Mouse (Mus musculus) adrenal gland, postnatal 14 days (tissue): ENCODE data around the gene Ercc5. TPM values are rescaled to one million over a fixed set of nuclear protein-coding genes. Genes with fewer than 3 reads are reported as not detected.

Source experiments
- DNase-seq: peaks from one replicate; pipeline ENCODE4 v3.0.0; 2021; ENCODE audit warnings: mixed read lengths
- long read RNA-seq, 2 experiments: library from polyadenylated mRNA; stranded (forward); transcript quantifications; one replicate each; pipeline ENCODE4 v2.0.0; 2021
- total RNA-seq: library from RNA; stranded (reverse); gene quantifications from 2 replicates; pipeline ENCODE4 v1.2.3, GENCODE M21; 2021

Ercc5 gene
- 18.7 and 18.8 TPM in 2 replicates for total RNA-seq
- long read RNA-seq, experiment 1, transcript Ercc5-201 (15 exons, 3,907 nt): major isoform, 13 of 23 reads
- long read RNA-seq, experiment 1, partial matches to known transcripts: 3 of 23 reads
- long read RNA-seq, experiment 1, other reads (novel, unspliced or antisense): 5 of 23 reads
- long read RNA-seq, experiment 2, transcript Ercc5-201 (15 exons, 3,907 nt): major isoform, 10 of 18 reads
- long read RNA-seq, experiment 2, partial matches to known transcripts: 4 of 18 reads
- long read RNA-seq, experiment 2, other reads (novel, unspliced or antisense): 4 of 18 reads

DNA sequence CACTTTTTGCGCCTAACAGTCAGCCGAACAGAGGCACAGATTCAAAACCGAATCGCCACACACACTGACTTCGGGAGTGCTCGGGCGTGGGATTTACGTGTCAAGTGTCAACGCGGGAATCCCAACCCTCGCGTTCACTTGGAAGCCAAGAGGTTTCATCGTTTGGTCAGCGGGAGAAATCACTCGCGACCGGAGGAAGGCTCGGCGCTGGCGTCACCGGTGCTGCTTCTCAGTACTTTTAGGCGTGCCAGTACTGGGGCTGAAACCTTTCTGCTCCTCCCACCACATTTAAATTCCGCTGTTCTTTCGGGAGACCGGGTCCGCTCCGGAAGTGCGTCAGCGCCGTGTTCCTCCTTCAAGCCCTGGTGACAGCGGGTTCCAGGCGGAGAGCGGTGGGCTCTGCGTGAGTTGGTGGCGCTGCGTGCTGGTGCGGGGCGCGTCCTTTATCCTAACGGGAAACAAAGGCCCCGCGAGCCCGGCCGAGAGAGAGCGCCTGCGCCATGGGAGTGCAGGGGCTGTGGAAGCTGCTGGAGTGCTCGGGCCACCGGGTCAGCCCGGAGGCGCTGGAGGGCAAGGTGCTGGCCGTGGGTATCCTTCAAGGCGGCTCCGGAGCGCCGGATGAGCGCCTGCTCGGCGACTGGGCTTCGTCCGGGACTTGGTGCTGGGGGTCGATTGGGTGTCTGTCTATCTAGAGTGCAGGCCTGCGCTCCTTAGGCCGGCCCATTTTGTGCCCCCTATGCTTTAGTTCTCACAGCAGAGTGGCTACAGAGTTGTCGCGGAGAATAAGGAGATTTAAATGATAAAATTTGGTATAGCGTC lies at the start of gene Ercc5:
Gene Ercc5, plus strand, starts transcription at position 182 of the 819 bp plus-strand sequence.
- DNase-seq: peak; percentile 91

DNA sequence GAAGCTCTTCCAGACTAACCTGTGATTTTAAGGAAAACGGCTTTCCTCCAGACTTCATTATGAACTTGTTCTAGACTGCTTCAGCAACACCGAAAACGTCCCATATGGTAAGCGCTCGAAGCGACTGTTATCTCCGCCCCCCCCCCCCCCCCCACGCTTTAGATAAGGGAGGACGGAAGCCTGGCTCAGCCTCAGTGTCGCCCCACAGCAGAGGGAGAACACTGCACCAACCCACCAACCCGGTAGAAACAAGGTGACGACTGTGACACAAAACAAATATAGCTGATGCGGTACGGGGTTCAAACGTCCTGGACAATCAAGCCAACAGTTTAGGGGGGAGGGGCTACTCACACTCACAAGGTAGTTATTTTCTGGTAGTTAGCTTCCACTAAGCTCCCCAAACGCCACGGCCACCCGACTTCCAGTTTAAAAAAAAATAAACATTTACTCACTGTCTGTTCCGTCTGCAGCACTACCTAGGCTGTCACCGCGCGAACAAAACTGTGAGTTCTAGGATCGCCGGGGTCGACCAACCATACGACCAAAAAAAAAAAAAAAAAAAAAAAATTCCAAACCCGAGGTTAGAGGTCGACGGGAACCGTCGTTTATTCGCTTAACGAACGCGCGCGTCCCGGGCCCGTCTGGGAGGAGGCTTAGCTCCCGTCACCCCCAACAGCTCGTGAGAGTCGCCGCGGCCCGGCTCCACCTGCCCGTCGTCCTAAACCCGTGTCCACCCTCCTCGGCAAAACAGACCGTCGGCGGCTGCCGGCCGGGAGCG lies 45.9 kb upstream of the Ercc5 start:
- DNase-seq: peak; percentile 37

DNA sequence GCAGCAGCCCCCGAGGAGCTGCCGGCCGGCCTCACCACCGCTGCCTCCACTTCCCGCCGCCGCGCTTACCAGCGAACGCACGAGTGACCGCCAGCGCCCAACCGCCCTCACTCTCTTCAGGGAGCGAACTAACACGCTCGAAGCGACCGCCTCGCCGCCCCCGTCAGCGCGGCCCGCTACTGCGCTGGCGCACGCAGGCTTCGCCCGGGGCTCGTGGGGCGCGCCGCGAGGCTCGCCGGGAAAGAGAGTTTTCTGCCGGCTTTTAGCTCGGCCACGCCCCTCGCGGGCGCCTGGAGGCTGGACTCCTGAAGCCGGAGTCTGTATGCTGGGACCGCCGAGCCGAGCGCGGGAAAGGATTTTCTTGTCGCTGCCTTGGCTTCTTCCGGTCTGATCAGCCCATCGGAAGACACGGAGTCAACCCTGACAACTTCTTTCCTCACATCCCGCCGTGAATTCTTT lies 45.3 kb upstream of the Ercc5 start, which contains the start of gene Tex30:
Gene Tex30, minus strand, starts transcription at position 183 of the 459 bp plus-strand sequence.
- peak; percentile 96 for DNase-seq

DNA sequence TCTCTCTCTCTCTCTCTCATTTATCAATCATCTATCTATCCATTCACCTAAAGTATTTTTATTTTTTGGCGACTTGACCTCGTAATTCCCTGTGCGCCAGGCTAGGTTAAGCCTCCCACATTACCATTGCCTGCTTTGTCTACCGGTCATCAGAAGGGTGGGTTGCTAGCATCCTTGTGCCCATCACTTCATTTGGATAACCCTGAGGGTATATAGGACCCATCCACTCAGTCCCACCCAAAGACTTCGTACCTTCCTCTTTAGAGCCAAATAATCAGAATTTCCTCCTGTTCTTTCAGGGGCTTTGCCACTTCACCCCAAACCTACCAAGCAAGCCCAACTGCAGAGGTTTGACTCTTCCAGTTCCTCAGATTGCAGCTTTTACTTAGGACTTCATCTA lies 44.6 kb upstream of the Ercc5 start:
- DNase-seq: no peak

DNA sequence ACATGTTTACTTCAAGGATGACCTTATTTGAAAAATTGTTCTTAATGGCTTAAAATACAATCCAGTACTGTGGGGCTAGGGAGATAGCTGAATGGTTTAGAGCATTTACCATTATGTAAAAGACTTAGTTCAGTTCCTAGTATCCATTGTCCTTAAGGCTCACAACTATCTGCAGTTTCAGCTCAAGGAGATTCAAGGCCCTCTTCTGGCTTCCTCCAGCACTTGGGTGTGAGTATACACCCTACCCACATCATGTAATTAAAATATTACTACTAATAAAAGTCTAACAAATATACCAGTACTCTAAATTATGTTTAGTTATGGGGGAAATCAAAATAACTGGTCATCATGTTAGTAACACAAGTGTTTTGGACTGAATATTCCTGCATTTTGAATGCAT lies 30.0 kb upstream of the Ercc5 start:
- DNase-seq: no peak

DNA sequence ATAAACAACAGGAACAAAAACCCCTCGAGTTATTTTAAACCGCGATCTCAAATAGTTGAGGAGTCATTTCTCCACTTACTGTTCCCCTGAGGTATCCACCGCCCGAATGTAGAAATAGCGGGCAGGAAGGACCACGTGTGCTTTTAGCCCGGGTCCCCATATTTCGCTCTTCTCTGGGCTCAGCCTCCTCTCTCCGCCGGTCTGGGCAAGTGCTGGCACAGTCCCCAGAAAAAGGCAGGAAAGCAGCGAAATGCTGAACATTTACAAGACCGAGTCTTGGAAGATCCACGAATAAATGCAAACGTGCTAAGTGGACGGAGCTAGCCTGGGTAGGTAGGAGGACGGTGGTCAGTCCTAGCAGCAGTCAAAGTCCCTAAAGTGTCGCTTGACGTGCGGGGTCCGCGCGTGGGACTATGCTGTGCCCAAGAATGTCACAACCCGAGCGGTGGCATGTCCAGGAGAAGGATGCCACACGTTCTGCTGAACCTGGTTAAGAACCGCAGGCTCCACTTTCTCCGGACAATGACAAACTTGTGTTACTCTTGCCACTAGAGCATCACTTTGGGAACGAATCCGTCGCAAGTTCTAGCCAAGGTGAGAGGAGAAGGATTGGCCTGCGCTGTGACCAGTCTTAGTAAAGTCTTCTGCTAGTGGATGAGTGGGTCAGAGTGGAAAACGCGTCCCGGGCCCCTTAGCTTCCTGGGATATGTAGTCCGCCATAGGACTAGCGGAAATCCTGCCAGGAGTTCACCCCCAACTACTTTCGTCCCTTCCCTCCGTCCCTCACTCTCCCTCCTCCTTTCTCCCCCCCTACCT lies 29.1 kb upstream of the Ercc5 start, which contains the start of the genes Kdelc1 and Bivm:
Gene Kdelc1, minus strand, starts transcription at position 570 of the 816 bp plus-strand sequence.
Gene Bivm, plus strand, starts transcription at position 719 of the 816 bp plus-strand sequence.
- peak; percentile 92 for DNase-seq

DNA sequence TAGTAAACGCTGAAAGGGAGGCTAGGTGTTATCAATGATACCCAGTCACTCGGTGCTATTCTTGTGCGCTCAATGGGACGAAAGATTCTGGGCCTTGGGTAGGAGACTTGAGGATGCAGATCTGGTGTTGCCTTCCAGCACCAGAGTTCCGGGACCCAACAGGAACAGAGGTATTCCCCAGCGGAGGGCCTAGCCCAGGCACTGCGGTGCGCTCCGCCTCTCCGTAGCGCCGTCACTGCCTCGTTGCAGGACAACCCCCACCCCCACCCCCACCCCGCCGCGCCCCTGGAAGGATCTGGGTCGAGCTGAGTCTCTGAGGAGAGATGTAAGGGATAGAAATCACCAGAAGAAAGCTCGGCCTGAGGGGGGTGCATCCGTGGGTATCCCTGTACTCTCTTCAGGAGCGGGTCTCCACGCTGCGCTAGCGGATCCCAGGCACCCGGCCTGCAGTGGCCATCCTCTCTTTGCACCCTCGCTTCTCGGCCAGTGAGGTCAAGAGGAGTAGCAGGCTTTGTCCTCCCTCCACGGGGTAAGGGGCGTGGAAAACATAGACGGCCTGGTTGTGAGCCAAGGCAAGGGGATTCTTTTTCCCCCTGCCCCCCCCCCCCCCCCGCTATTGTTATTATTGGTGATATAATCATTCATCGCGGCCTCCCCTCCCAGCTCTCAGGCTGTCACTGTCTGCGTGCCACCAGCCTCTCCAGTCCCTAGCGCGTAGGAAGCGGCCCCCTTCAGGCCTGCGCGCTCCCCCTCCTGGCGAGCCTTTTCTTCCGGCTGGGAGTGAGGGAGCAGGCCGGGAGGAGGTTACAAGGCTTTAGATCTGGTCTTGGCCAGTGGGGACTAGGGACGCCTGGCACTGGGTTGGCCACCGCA lies 28.1 kb upstream of the Ercc5 start:
- peak; percentile 92 for DNase-seq

DNA sequence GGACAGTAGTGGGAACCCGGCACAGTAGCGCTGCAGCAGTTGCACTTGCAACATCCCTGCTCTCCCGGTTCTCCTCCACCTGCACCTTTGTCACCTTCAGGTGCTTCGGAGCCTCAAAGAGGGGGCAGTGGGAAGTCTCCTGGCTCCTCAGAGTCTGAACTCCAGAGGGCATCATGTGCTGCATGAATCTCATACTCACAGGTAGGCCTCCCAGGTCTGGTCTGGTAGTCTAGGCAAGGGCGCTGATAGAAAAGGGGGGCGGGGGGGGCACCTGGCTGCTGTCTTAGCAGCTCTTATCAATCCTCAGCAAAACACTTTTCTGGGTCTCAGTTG lies 27.5 kb upstream of the Ercc5 start:
- no peak for DNase-seq

DNA sequence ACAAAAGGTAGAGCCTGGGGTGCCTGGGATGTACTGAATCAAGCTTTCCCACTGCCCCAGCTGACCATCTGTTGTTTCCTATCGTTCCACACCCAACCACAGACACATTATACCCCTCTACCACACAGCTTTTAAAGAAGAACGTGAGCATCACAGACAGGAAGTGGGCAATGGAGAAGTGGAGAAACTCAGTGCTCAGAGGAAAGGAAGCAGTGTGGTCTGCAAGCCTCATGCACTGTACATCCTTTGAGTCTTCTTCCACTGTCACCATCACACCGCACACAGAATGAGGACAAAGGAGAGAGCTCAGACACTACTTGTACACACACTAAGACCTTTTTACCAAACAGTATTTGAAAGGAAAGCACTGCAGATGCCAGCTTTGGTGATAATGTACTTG lies 25.3 kb upstream of the Ercc5 start:
- DNase-seq: no peak

DNA sequence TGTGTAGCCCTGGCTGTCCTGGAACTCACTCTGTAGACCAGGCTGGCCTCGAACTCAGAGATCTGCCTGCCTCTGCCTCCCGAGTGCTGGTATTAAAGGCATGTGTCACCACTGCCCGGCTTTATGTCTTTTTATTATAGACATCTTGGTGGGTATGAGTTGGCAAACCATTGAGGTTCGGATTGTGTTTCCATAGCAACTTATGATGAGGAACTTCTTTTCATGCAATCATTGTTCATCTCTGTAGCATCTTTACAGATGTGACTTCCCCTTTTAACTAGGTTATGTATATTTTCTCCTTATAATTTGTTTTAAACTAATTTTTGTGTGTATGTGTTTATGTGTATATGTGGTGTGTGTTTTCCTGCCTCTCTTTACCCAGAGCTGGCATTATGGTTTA lies 22.0 kb upstream of the Ercc5 start:
- no peak for DNase-seq

DNA sequence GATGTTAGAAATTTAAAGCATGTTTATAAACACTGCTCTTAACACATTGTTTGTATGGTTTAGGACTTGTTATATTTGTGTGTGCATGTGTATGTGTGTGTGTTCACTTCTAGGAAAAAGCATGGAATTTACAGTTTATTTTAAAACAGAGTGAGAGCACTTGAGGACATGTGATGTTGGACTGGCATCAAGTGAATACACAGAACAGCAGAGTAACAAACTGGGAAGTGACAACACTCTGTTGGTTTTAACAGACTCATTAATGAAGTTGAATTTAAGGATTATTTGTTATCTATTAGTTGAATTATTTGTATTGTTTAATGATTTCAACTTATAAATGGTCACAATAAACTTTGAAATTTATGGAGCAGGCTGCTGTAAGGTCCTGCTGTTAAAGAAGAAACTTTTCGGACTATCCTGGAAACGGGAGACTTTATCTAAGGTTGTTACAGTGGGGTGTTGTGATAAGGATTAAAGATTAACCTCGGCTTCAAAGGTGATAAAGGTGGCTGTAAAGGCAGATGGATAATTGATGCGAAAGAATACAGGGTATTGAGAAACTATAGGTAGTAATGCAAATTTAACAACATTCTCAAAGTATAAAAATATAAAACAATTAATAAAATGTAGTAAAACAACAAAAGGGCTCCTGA lies 17.5 kb upstream of the Ercc5 start:
- no peak for DNase-seq

DNA sequence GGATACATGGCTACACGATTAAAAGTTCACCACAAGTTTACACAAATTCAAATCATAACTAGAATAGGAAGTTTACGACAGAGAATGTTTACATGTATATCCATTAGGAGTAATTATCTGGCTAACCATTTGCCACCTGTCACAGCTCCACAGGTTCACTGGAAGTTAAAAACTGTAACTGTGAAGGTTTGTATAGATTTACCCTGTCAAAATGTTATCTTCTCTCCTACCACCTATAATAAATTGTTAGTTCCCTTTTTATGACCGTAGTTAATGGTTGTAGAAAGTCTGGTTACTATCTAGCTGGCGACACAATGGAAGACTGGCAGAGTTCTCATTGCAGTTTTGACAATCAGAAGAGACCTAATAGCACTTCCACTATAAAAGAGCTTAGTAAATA lies 7.3 kb upstream of the Ercc5 start:
- DNase-seq: no peak

DNA sequence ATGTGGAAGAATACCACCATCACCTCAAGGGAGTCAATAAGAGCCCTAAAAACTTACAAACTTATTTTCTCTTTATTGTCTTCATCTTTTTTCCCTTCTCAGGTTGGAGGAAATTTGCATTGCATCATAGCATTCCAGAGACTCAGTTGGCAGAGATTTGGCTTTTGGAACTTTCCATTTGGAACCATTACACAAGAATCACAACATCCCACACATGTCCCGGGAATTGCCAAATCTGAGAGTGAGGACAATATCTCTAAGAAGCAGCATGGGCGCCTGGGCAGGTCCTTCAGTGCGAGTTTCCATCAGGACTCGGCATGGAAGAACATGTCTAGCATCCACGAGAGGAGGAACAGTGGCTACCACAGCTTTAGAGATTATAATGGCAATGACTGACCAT lies 4.8 kb upstream of the Ercc5 start:
- DNase-seq: no peak

DNA sequence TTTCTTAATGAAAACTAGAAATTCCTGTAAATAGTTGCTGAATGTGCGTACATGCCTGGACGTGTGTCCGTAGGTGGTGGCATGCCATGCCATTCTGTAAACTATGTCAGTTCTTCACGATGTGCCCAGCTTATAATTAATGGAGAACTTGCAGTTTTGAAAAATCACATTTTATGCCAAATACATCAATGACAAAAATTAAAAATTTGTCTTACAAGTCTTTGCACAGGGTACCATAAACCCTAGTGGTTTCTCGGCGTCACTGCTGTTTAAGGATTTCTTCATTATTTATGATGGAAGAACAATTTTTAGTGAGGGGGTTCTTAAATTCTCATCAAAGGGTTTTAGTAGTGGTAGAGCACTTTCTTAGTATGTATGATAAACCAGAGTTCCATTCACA lies 1.2 kb downstream of the Ercc5 start:
- DNase-seq: no peak

DNA sequence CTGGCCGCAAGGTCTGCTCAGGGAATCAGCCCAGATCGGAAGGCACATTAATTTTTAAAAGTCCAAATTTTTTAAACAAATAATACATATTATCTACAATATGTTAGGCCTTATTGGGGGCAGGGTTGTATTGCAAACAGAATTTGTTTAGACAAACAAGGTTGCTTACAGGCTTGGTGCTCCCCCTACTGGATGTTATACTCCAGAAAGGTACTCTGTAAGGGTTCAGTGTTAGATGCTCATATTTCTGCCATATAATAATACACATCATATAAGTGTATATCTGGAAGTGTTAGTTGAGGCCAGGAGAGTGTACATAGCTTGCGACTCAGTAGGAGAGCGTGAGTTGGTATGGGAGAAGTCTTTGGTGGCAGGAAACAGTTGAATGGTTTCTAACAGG lies 7.7 kb downstream of the Ercc5 start:
- DNase-seq: no peak

DNA sequence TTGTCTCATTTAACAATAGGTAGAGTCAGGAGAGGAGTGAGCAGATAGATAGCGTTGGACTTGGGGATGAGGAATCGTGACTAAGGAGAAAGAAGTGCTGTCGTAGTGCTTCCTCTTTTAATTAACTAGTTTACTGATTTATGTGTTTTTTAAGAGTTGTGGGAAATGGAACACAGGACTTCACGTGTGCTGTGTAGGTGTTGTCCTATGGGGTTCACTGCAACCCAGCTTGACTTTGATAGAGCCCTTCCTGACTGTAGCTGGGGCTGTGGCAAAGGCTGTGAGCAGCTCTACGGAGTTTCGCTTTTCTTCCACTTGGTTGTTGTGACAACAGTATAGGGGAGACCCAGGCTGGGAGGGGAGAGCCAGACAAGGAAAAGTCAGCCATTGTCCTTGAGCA lies 10.8 kb downstream of the Ercc5 start:
- no peak for DNase-seq

DNA sequence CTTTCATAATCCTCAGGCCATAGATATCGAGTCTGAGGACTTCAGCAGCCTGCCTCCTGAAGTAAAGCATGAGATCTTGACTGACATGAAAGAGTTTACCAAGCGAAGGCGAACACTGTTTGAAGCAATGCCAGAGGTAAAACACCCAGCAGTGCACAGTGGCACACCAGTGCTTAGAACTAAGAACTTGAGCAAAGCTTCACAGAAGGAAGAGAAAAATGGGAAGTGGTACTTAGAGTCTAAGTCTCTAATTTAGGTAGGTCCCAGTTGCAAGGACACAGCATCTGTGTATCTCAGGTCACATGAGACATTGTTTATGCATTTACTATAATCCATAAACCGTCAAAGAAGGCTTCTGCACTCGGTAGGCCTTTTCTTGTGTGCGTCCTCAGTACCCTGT lies 14.3 kb downstream of the Ercc5 start:
- DNase-seq: no peak

DNA sequence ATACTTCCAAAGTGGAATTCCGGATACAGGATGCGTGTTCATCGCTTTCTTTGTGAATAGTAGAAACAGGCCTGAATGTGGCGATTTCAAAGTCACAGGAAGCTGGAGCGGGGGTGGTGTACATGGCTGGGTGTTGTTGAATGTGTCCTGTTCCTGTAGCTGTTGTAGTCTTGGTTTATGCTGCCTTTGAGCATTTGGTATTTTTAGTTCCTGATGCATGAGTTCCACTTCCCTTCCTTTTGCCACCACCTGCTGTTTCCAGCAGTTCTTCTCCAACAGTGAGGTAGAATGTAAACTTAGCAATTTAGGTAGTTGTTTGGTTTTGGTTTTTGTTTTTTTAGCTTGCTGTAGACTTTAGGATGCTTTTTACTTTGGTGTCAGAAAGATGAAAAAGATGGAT lies 14.8 kb downstream of the Ercc5 start:
- DNase-seq: no peak

DNA sequence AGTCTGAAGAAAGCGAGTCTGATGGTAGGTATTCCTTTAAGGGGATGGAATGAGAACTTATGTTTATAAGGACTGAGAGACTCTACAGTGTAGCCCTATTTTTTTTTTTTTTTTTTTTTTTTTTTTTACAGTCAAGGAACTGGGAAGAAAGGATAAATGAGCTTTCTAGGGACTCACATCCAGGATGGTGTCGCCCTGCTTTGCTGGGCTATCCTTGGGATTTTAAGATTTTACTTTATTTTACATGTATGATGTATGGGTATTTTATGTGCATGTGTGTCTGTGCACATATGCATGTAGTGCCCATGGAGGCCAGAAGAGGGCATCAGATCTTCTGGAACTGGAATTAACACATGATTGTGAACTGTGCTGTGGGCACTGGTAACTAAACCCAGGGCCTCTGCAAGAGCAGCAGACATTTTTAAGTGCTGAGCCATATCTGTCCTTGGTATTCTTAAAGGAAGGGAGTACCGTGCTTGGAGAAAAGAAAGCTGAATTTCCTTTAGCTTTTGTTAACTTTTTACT lies 20.4 kb downstream of the Ercc5 start:
- DNase-seq: no peak

DNA sequence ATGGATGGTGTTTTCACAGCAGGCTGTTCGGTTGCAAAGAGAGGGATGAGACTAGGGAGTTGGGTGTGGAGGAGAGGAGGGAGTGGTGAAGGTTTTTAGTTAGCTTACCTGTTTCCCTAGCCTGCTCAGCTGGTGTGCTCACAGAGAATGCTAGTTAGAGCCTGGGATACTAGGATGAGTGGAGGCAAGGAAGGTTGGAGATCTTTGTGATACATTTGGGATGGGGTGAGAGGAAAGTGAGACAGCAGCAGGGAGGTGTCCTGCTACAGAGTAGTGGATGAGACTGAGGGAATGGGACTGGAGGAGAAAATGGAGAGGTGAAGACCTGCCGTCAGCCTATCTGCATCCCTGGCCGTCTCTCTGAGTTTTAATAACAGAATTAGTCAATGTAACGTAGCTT lies 25.1 kb downstream of the Ercc5 start:
- DNase-seq: no peak
